Mouse (Mus musculus) right cerebral cortex, postnatal 14 days (tissue): ENCODE measurements around the gene Ccl4.

Experiments
- DNase-seq: peaks from one replicate; pipeline ENCODE4 v3.0.0; 2022

The Ccl4 gene

GRCm38 (mm10) chr11:83662204-83662603, at the start of gene Ccl4:
Ccl4 (plus strand) TSS chr11:83662584.
- no peak for DNase-seq

- DNase-seq: no peak
These were observed 45.8 kb upstream of the Ccl4 start for GRCm38 (mm10) chr11:83616586-83616985.

- DNase-seq: no peak
These were observed 44.1 kb upstream of the Ccl4 start for GRCm38 (mm10) chr11:83618238-83618637.

GRCm38 (mm10) chr11:83619037-83619436, 43.3 kb upstream of the Ccl4 start:
- no peak for DNase-seq

- no peak for DNase-seq
These were observed 38.8 kb upstream of the Ccl4 start for GRCm38 (mm10) chr11:83623586-83623985.

- no peak for DNase-seq
These were observed 33.6 kb upstream of the Ccl4 start for GRCm38 (mm10) chr11:83628808-83629207.

GRCm38 (mm10) chr11:83630630-83631029, 31.8 kb upstream of the Ccl4 start:
- DNase-seq: no peak

- DNase-seq: no peak
These were observed 31.3 kb upstream of the Ccl4 start for GRCm38 (mm10) chr11:83631065-83631464.

GRCm38 (mm10) chr11:83632744-83633143, 29.6 kb upstream of the Ccl4 start:
- no peak for DNase-seq

GRCm38 (mm10) chr11:83634425-83634824, 28.0 kb upstream of the Ccl4 start:
- DNase-seq: peak; percentile 16

- no peak for DNase-seq
These were observed 27.5 kb upstream of the Ccl4 start for GRCm38 (mm10) chr11:83634898-83635297.

- no peak for DNase-seq
These were observed 25.6 kb upstream of the Ccl4 start for GRCm38 (mm10) chr11:83636742-83637235.

GRCm38 (mm10) chr11:83638934-83639333, 23.4 kb upstream of the Ccl4 start:
- no peak for DNase-seq

GRCm38 (mm10) chr11:83639533-83639932, 22.9 kb upstream of the Ccl4 start:
- DNase-seq: no peak

- DNase-seq: no peak
These were observed 22.2 kb upstream of the Ccl4 start for GRCm38 (mm10) chr11:83640141-83640540.

GRCm38 (mm10) chr11:83641216-83641615, 21.2 kb upstream of the Ccl4 start:
- DNase-seq: no peak

- no peak for DNase-seq
These were observed 16.9 kb upstream of the Ccl4 start, which contains the start of gene Rpl9-ps1 for GRCm38 (mm10) chr11:83645521-83645920. Rpl9-ps1 (minus strand) TSS chr11:83645621.

- no peak for DNase-seq
These were observed 15.8 kb upstream of the Ccl4 start for GRCm38 (mm10) chr11:83646356-83647149.

- no peak for DNase-seq
These were observed 13.0 kb upstream of the Ccl4 start, which contains the start of gene Ccl3 for GRCm38 (mm10) chr11:83649305-83649841. Ccl3 (minus strand) TSS chr11:83649355.

- no peak for DNase-seq
These were observed 7.8 kb upstream of the Ccl4 start for GRCm38 (mm10) chr11:83654606-83655005.

- no peak for DNase-seq
These were observed 4.9 kb upstream of the Ccl4 start for GRCm38 (mm10) chr11:83657508-83657907.

GRCm38 (mm10) chr11:83658797-83659196, 3.6 kb upstream of the Ccl4 start:
- no peak for DNase-seq

GRCm38 (mm10) chr11:83663532-83663931, 1.1 kb downstream of the Ccl4 start:
- DNase-seq: no peak

- DNase-seq: no peak
These were observed 9.4 kb downstream of the Ccl4 start for GRCm38 (mm10) chr11:83671743-83672142.
